Mouse (Mus musculus): ENCODE results near the gene Abcb4. TPM values are rescaled to one million over a fixed set of nuclear protein-coding genes. Genes with fewer than 3 reads are reported as not detected.
A peak's percentile ranks its signal among the peaks of the same experiment; 100 is the strongest.
"Not testable (repeated sequence)": the region's sequence is repeated elsewhere in the genome, so short reads cannot be mapped to it uniquely, and the experiment has no call there.

Gene Abcb4
- polyA plus RNA-seq, 1 experiment from 2014 or later, result 0.74 TPM

GRCm38 (mm10) chr5:8987925-8988324 lies 94.4 kb downstream of the Abcb4 start:
- Histone ChIP-seq H3K9ac (no peak overlapping the region), H3K4me3 (no peak overlapping the region), H3K36me3 (peaks cover 66% of the 10 kb centered on the region), H3K4me2 (replicated peaks) (no peak overlapping the region), H3K27ac (no peak overlapping the region), H3K9me3 (no peaks in the 10 kb centered on the region), H3K4me1 (no peaks in the 10 kb centered on the region), H3K27me3 (no peaks in the 10 kb centered on the region)
- no peak for ATAC-seq (ENCODE audit: low FRiP score, low read depth)
- WGBS, result 90% methylated on average over 5 of the region's 5 CpGs

GRCm38 (mm10) chr5:8990526-8990925 lies 97.0 kb downstream of the Abcb4 start:
- H3K9me3 ChIP-seq, result no peaks in the 10 kb centered on the region
- H3K36me3 ChIP-seq, result peaks cover 64% of the 10 kb centered on the region
- no peak overlapping the region for H3K9ac ChIP-seq
- H3K4me1 ChIP-seq, result peaks cover 6% of the 10 kb centered on the region; the same call in 1 of the 2 replicates
- no peak overlapping the region for H3K27ac ChIP-seq
- no peak overlapping the region for H3K4me2 ChIP-seq (replicated peaks)
- no peaks in the 10 kb centered on the region for H3K27me3 ChIP-seq
- no peak overlapping the region for H3K4me3 ChIP-seq
- ATAC-seq (ENCODE audit: low FRiP score, low read depth), result no peak
- 87% methylated on average over 13 of the region's 13 CpGs for WGBS

- peaks cover 15% of the 10 kb centered on the region for H3K4me1 ChIP-seq
- H3K4me2 ChIP-seq (replicated peaks), result no peak overlapping the region
- peaks cover 57% of the 10 kb centered on the region for H3K36me3 ChIP-seq
- no peak for ATAC-seq (ENCODE audit: low FRiP score, low read depth)
- no peaks in the 10 kb centered on the region for H3K9me3 ChIP-seq
- no peak overlapping the region for H3K9ac ChIP-seq
- no peaks in the 10 kb centered on the region for H3K27me3 ChIP-seq
- no peak overlapping the region for H3K4me3 ChIP-seq
- no peak overlapping the region for H3K27ac ChIP-seq
- 88% methylated on average over 16 of the region's 16 CpGs for WGBS
Measured at GRCm38 (mm10) chr5:8991626-8992025, 98.1 kb downstream of the Abcb4 start.

- Histone ChIP-seq H3K4me3 (peak overlapping the region; percentile 74), H3K27ac (0 out of 2 replicates have a peak overlapping the region, but pooled peaks have one; percentile 84), H3K4me2 (replicated peaks) (peak overlapping the region; percentile 83), H3K27me3 (no peaks in the 10 kb centered on the region), H3K36me3 (peaks cover 28% of the 10 kb centered on the region), H3K4me1 (peaks cover 15% of the 10 kb centered on the region), H3K9ac (peak overlapping the region; percentile 85), H3K9me3 (no peaks in the 10 kb centered on the region)
- 12% methylated on average over 13 of the region's 13 CpGs for WGBS
- ATAC-seq (ENCODE audit: low FRiP score, low read depth), result no peak
Measured at GRCm38 (mm10) chr5:8995966-8996685, 102.6 kb downstream of the Abcb4 start.

- WGBS, result under 1% methylated on average over 56 of the region's 57 CpGs
- Histone ChIP-seq H3K4me1 (peaks cover 15% of the 10 kb centered on the region), H3K4me2 (replicated peaks) (peak within 1 kb of the TSS; percentile 83), H3K27ac (peak within 1 kb of the TSS; percentile 84), H3K9ac (peak within 1 kb of the TSS; percentile 85), H3K4me3 (peak within 1 kb of the TSS; percentile 74), H3K36me3 (peaks cover 20% of the 10 kb centered on the region), H3K27me3 (no peaks in the 10 kb centered on the region), H3K9me3 (no peaks in the 10 kb centered on the region)
- peak; percentile 100 for ATAC-seq (ENCODE audit: low FRiP score, low read depth)
Measured at GRCm38 (mm10) chr5:8996686-8997512, 103.4 kb downstream of the Abcb4 start, which contains the start of gene Crot. TSS of gene Crot (minus strand) at chr5:8997324.

GRCm38 (mm10) chr5:8997513-8997895 lies 104.0 kb downstream of the Abcb4 start:
- Histone ChIP-seq H3K9ac (peak overlapping the region; percentile 85), H3K4me2 (replicated peaks) (peak overlapping the region; percentile 83), H3K4me1 (peaks cover 15% of the 10 kb centered on the region), H3K36me3 (peaks cover 16% of the 10 kb centered on the region), H3K4me3 (peak overlapping the region; percentile 74), H3K9me3 (no peaks in the 10 kb centered on the region), H3K27me3 (no peaks in the 10 kb centered on the region), H3K27ac (peak overlapping the region; percentile 84)
- ATAC-seq (ENCODE audit: low FRiP score, low read depth), result peak; percentile 1; the same call in 1 of the 2 replicates
- 7% methylated on average over 8 of the region's 8 CpGs for WGBS

- ATAC-seq (ENCODE audit: low FRiP score, low read depth), result no peak
- H3K4me2 ChIP-seq (replicated peaks), result no peak overlapping the region
- no peaks in the 10 kb centered on the region for H3K27me3 ChIP-seq
- peaks cover 3% of the 10 kb centered on the region; the same call in 1 of the 2 replicates for H3K36me3 ChIP-seq
- peaks cover 15% of the 10 kb centered on the region for H3K4me1 ChIP-seq
- no peak overlapping the region for H3K9ac ChIP-seq
- H3K4me3 ChIP-seq, result no peak overlapping the region
- H3K9me3 ChIP-seq, result no peaks in the 10 kb centered on the region
- no peak overlapping the region for H3K27ac ChIP-seq
- 77% methylated on average over 4 of the region's 4 CpGs for WGBS
Measured at GRCm38 (mm10) chr5:8999108-8999507, 105.6 kb downstream of the Abcb4 start.

- not testable (repeated sequence) for H3K4me2 ChIP-seq (replicated peaks); H3K27me3 ChIP-seq; H3K9ac ChIP-seq; H3K4me1 ChIP-seq; ATAC-seq (ENCODE audit: low FRiP score, low read depth); H3K9me3 ChIP-seq; H3K4me3 ChIP-seq; H3K27ac ChIP-seq; H3K36me3 ChIP-seq
- 36% methylated on average over 7 of the region's 7 CpGs for WGBS
Measured at GRCm38 (mm10) chr5:9000006-9000405, 106.5 kb downstream of the Abcb4 start.

- H3K4me2 ChIP-seq (replicated peaks); H3K27ac ChIP-seq; ATAC-seq (ENCODE audit: low FRiP score, low read depth); H3K9ac ChIP-seq; H3K36me3 ChIP-seq; H3K9me3 ChIP-seq; H3K4me3 ChIP-seq; H3K4me1 ChIP-seq; H3K27me3 ChIP-seq: not testable (repeated sequence)
- 53% methylated on average over 3 of the region's 3 CpGs for WGBS
Measured at GRCm38 (mm10) chr5:9006585-9006984, 113.1 kb downstream of the Abcb4 start.

Other genes with a start within 250 kb of the Abcb4 start
- gene Abcb1a, start 233.6 kb upstream of the Abcb4 start, polyA plus RNA-seq (2015; fragmentation: Nextera tagmentation; extraction: Ambion mirVana), result 0.28 and 0.29 TPM in 2 replicates
- gene Abcb1b, start 95.6 kb upstream of the Abcb4 start, polyA plus RNA-seq (2015; fragmentation: Nextera tagmentation; extraction: Ambion mirVana), result 1.6 and 2.5 TPM in 2 replicates
- gene Crot, start 103.6 kb downstream of the Abcb4 start, polyA plus RNA-seq (2015; fragmentation: Nextera tagmentation; extraction: Ambion mirVana), result 44.1 and 46.5 TPM in 2 replicates
- gene Tmem243, start 207.0 kb downstream of the Abcb4 start, polyA plus RNA-seq (2015; fragmentation: Nextera tagmentation; extraction: Ambion mirVana), result 18.5 TPM in 2 replicates